Comparison of ENCODE assay signal across 9 mouse cellular contexts in the genomic region with DNA sequence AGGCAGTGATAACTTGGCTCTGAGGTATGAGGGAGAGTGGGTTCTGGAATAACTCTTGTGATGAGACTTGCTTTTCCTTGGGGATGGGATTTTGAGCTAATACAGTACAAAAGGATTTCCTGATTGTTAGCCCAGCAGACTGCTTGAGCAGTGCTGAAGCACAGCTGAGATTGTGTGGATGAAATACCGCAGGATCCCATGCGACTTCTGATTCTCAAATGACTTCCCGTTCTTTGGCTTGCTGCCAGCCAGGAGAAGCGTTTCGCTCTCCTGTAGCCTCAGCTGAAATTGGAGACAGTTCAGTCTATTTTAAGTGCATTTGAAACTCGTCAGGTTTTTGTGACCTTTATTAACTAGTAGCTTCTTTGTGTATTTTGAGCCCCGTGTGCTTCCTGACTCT. TPM values are rescaled to one million over a fixed set of nuclear protein-coding genes. Genes with fewer than 3 reads are reported as not detected.
DNase-seq lines count a peak whose midpoint lies in the region; ATAC-seq lines count a peak whose summit lies in the region.
"Had no signal": no experiment of that assay in that cellular context is flagged by ENCODE, and none has a peak within 500 bp of the region (broad histone marks: within the 10 kb centered on the region; RNA-seq: fewer than 3 reads in every experiment).

No protein-coding gene starts in this region.

- ATAC-seq in forebrain, embryonic 14.5 days: no peak

- WGBS in forebrain, embryonic 14.5 days: 51% methylated on average over 7 of the region's 7 CpGs
- 90% methylated on average over 7 of the region's 7 CpGs for WGBS in forebrain, embryonic 10.5 days

- intact Hi-C loops in heart, postnatal 14 days (cut with DNase I): no loop called here

- peak; percentile 72 for DNase-seq in forebrain, embryonic 14.5 days (ENCODE audit: low spot score)
- no peak for DNase-seq in forebrain, embryonic 10.5 days (ENCODE audit: extremely low spot score, low spot score)
- DNase-seq in urinary bladder, postnatal 14 days (ENCODE audit: low spot score): peak; percentile 29
- no peak for DNase-seq in urinary bladder, postnatal 4 days (ENCODE audit: low spot score in 2 of 2)
- peak; percentile 42 to 64 for DNase-seq in heart, postnatal 14 days
- no peak for DNase-seq in frontal cortex, postnatal 14 days (ENCODE audit: low spot score in 2 of 2)
- no peak for DNase-seq in thymus, adult 18-20 months
- DNase-seq in layer of hippocampus, postnatal 25 days (ENCODE audit: extremely low spot score in 1 of 2, low spot score in 1 of 2): no peak

- no peak overlapping the region for H3K27ac ChIP-seq in forebrain, embryonic 14.5 days (ENCODE audit: low read depth, low read length)
- no peak overlapping the region for H3K27ac ChIP-seq in forebrain, embryonic 10.5 days

- H3K4me1 ChIP-seq in forebrain, embryonic 14.5 days (ENCODE audit: control insufficient read depth, insufficient read depth, low read length): peaks cover 17% of the 10 kb centered on the region
- H3K4me1 ChIP-seq in forebrain, embryonic 10.5 days: peaks cover 20% of the 10 kb centered on the region

- no peaks in the 10 kb centered on the region for H3K9me3 ChIP-seq in forebrain, embryonic 14.5 days (replicated peaks; ENCODE audit: control insufficient read depth, low read length)
- H3K9me3 ChIP-seq in forebrain, embryonic 10.5 days: no peaks in the 10 kb centered on the region

- H3K4me3 ChIP-seq in forebrain, embryonic 14.5 days (ENCODE audit: low read depth, low read length): no peak overlapping the region
- H3K4me3 ChIP-seq in forebrain, embryonic 10.5 days: no peak overlapping the region
- H3K4me3 ChIP-seq: erythroblast, embryonic 14.5 days had no signal

- peaks cover 65% of the 10 kb centered on the region for H3K36me3 ChIP-seq in forebrain, embryonic 14.5 days (ENCODE audit: control insufficient read depth, insufficient read depth, low read length)
- peaks cover 97% of the 10 kb centered on the region for H3K36me3 ChIP-seq in forebrain, embryonic 10.5 days (replicated peaks)

- no peaks in the 10 kb centered on the region for H3K27me3 ChIP-seq in forebrain, embryonic 14.5 days (replicated peaks; ENCODE audit: control insufficient read depth, insufficient read depth, low read length)
- H3K27me3 ChIP-seq in forebrain, embryonic 10.5 days (ENCODE audit: poor library complexity, severe bottlenecking): no peaks in the 10 kb centered on the region

- H3K9ac ChIP-seq in forebrain, embryonic 14.5 days (ENCODE audit: low read length): no peak overlapping the region

- no peak overlapping the region for H3K4me2 ChIP-seq in forebrain, embryonic 14.5 days (ENCODE audit: low read length)

RNA-seq across cellular contexts. Expression of a gene that starts 7.9 kb away (rescaled TPM):
- polyA plus RNA-seq in forebrain, embryonic 14.5 days (2014; fragmentation: Nextera tagmentation; extraction: Ambion mirVana): 31.6 and 42.2 TPM in 2 replicates
- 36.5 and 37.2 TPM in 2 replicates for polyA plus RNA-seq in forebrain, embryonic 10.5 days (2016; fragmentation: Nextera tagmentation; extraction: Ambion mirVana)
- total RNA-seq in heart, postnatal 14 days (2021): 10 to 100 TPM; 58.6 to 59.5 TPM
- 100 to 1,000 TPM; 135 to 160 TPM for total RNA-seq in layer of hippocampus, postnatal 25 days (2021)

Comparison
In these comparisons a context has a peak if more than half of its experiments do, and no peak if none do; other contexts are left out.
1. DNase-seq: peak in forebrain, embryonic 14.5 days (single experiment), urinary bladder, postnatal 14 days (single experiment) and heart, postnatal 14 days (2 of 2); none in forebrain, embryonic 10.5 days (single experiment), urinary bladder, postnatal 4 days (0 of 2), frontal cortex, postnatal 14 days (0 of 2), thymus, adult 18-20 months (0 of 2) and layer of hippocampus, postnatal 25 days (0 of 2).